Mouse (Mus musculus): ENCODE measurements around the gene Col6a4.

- TF ChIP-seq FLI1 (IDR thresholded peaks at IDR 0.05; ENCODE audit: low read length) = no peak
- TF ChIP-seq GATA1 (IDR thresholded peaks at IDR 0.05; ENCODE audit: borderline replicate concordance, low read length) = no peak
These were observed 20.3 kb downstream of the Col6a4 start for GRCm38 (mm10) chr9:106076234-106076633.

Measured in megakaryocyte, embryonic 14.5 days (primary cell).